Mouse (Mus musculus) lung, postnatal 0 days (tissue): ENCODE data around the gene Nmd3.

Experiments
- CTCF ChIP-seq: IDR thresholded peaks from 2 replicates; pipeline ENCODE4 v1.5.1; 2016; ENCODE audit warnings: antibody characterized with exemption, mild to moderate bottlenecking
- EP300 ChIP-seq: IDR thresholded peaks from 2 replicates; pipeline ENCODE4 v1.6.1; 2016; ENCODE audit warnings: antibody characterized with exemption, mild to moderate bottlenecking, control low read depth

DNA sequence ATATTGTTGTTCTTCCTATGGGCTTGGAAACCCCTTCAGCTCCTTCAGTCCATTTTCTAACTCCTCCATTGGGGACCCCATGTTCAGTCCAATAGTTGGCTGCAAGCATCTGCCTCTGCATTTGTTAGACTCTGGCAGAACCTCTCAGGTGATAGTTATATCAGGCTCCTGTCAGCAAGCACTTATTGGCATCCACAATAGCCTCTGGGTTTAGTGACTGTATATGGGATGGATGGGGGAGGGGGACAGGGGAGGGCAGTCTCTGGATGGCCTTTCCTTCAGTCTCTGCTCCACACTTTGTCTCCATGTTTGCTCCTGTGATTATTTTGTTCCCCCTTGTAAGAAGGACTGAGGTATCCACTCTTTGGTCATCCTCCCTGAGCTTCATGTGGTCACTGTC is 9.1 kb downstream of the Nmd3 start:
- no peak for TF ChIP-seq CTCF
- TF ChIP-seq EP300 = no peak
